Mouse (Mus musculus) MEL (cell line): ENCODE measurements around the gene Slc22a21.

Experiments
- CTCF ChIP-seq, 3 experiments: IDR thresholded peaks in 2 of 3; conservative IDR thresholded peaks in 1 of 3; 2 replicates each; pipeline ENCODE4 v1.5.1; 2011 to 2012; ENCODE audit warnings: low read length in 3 of 3, low read depth in 2 of 3, mild to moderate bottlenecking in 2 of 3, improper control_type of control experiment in 1 of 3, inconsistent platforms in 1 of 3, mixed read lengths in 1 of 3, moderate library complexity in 1 of 3; ENCODE audit not compliant: control insufficient read depth in 1 of 3, insufficient read depth in 1 of 3, poor library complexity in 1 of 3, severe bottlenecking in 1 of 3
- ZKSCAN1 ChIP-seq: IDR thresholded peaks from 2 replicates; pipeline ENCODE4 v1.6.1; 2012; ENCODE audit warnings: low read depth, mild to moderate bottlenecking, inconsistent platforms, low read length, improper control_type of control experiment, moderate library complexity

DNA sequence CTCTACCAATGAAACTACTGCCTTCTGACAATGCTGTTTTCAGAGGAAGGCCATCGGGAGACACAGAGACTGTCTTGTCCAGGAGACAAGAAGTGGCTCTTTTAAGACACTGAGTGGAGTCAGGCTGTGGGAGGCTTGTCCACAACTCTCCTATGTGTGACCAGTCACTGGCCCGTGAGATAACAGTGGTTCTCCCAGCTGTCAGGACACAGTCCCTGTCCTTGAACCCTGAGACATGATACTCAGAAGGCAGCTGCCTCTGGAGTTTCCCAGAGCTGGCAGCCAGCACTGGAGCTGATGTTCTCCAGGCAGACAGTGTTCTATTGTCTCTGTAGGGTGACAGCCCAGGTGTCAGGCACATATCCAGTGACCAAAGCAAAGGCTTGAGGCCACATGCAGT lies 17.5 kb upstream of the Slc22a21 start:
- TF ChIP-seq CTCF (IDR thresholded peaks at IDR 0.05 in 2 of 3, conservative IDR thresholded peaks at IDR 0.05 in 1 of 3; ENCODE audit: control insufficient read depth in 1 of 3, insufficient read depth in 1 of 3, low read depth in 2 of 3, low read length in 3 of 3, poor library complexity in 1 of 3, severe bottlenecking in 1 of 3) (no peak), ZKSCAN1 (no peak)
